Mouse (Mus musculus) ES-Bruce4 (cell line): ENCODE data around the gene Iglon5. TPM values are rescaled to one million over a fixed set of nuclear protein-coding genes. Genes with fewer than 3 reads are reported as not detected.

Source experiments
- H3K27ac ChIP-seq: 2 replicates; pipeline ENCODE4 v1.5.1; 2012; ENCODE audit warnings: low read length, inconsistent platforms; ENCODE audit not compliant: insufficient read depth
- H3K27me3 ChIP-seq: 2 replicates; pipeline ENCODE4 v1.6.1; 2012; ENCODE audit warnings: mild to moderate bottlenecking, low read length, inconsistent platforms; ENCODE audit not compliant: control insufficient read depth, poor library complexity, insufficient read depth, severe bottlenecking
- H3K36me3 ChIP-seq: 2 replicates; pipeline ENCODE4 v1.6.1; 2012; ENCODE audit warnings: inconsistent platforms, mild to moderate bottlenecking, low read length, moderate library complexity; ENCODE audit not compliant: control insufficient read depth, poor library complexity, insufficient read depth, severe bottlenecking
- H3K4me1 ChIP-seq: one replicate; pipeline ENCODE4 v1.8.1; 2011; ENCODE audit warnings: low read length; ENCODE audit not compliant: control insufficient read depth, insufficient read depth
- H3K4me3 ChIP-seq: 2 replicates; pipeline ENCODE4 v1.5.1; 2011; ENCODE audit warnings: low read depth, mild to moderate bottlenecking, low read length
- H3K9ac ChIP-seq: 2 replicates; pipeline ENCODE4 v1.6.1; 2012; ENCODE audit warnings: low read depth, mild to moderate bottlenecking, inconsistent platforms; ENCODE audit not compliant: poor library complexity, severe bottlenecking
- H3K9me3 ChIP-seq: replicated peaks from 2 replicates; pipeline ENCODE4 v1.6.1; 2012; ENCODE audit warnings: mild to moderate bottlenecking, low read length, inconsistent platforms; ENCODE audit not compliant: control insufficient read depth, poor library complexity, insufficient read depth, severe bottlenecking
- CTCF ChIP-seq: IDR thresholded peaks from one replicate; pipeline ENCODE4 v1.8.1; 2011; ENCODE audit warnings: low read depth, low read length
- EP300 ChIP-seq: IDR thresholded peaks from 2 replicates; pipeline ENCODE4 v1.6.1; 2011; ENCODE audit warnings: low read depth, low read length; ENCODE audit not compliant: insufficient read depth
- POLR2A ChIP-seq: IDR thresholded peaks from one replicate; pipeline ENCODE4 v1.8.1; 2011; ENCODE audit warnings: low read length; ENCODE audit not compliant: insufficient read depth
- polyA plus RNA-seq: library from polyadenylated mRNA; stranded (reverse); fragments of >200 nt; gene quantifications from 2 replicates; pipeline ENCODE4 v1.2.4, GENCODE M21; 2011; ENCODE audit warnings: low read depth; ENCODE audit not compliant: missing spikeins, insufficient read depth, insufficient read length

Gene Iglon5
- polyA plus RNA-seq, 1 experiment: 5.0 TPM

- no peak within 1 kb of the TSS for H3K4me3 ChIP-seq
- no peaks in the 10 kb centered on the region for H3K27me3 ChIP-seq
- H3K9me3 ChIP-seq: no peaks in the 10 kb centered on the region
- H3K36me3 ChIP-seq: no peaks in the 10 kb centered on the region
- no peak within 1 kb of the TSS for H3K27ac ChIP-seq
- no peak for TF ChIP-seq CTCF
- TF ChIP-seq POLR2A: no peak
- TF ChIP-seq EP300: no peak
- no peaks in the 10 kb centered on the region for H3K4me1 ChIP-seq
- no peak within 1 kb of the TSS for H3K9ac ChIP-seq
These were observed 62.5 kb downstream of the Iglon5 start, which contains the start of gene Lim2 for GRCm38 (mm10) chr7:43427406-43427805. TSS of gene Lim2 (plus strand) at chr7:43427670.

GRCm38 (mm10) chr7:43423991-43424625, 65.8 kb downstream of the Iglon5 start:
- no peak overlapping the region for H3K27ac ChIP-seq
- no peaks in the 10 kb centered on the region for H3K9me3 ChIP-seq
- no peaks in the 10 kb centered on the region for H3K27me3 ChIP-seq
- no peaks in the 10 kb centered on the region for H3K4me1 ChIP-seq
- H3K36me3 ChIP-seq: no peaks in the 10 kb centered on the region
- H3K9ac ChIP-seq: no peak overlapping the region
- TF ChIP-seq CTCF: no peak
- no peak for TF ChIP-seq POLR2A
- no peak overlapping the region for H3K4me3 ChIP-seq

- Histone ChIP-seq H3K27ac (no peak overlapping the region), H3K9me3 (no peaks in the 10 kb centered on the region), H3K4me1 (no peaks in the 10 kb centered on the region), H3K9ac (no peak overlapping the region), H3K36me3 (no peaks in the 10 kb centered on the region), H3K4me3 (no peak overlapping the region), H3K27me3 (no peaks in the 10 kb centered on the region)
- no peak for TF ChIP-seq POLR2A
- peak; percentile 99 for TF ChIP-seq CTCF
- TF ChIP-seq EP300: 0 out of 2 replicates have a peak, but pooled peaks have one; percentile 48
These were observed 66.8 kb downstream of the Iglon5 start for GRCm38 (mm10) chr7:43422995-43423617.

Other genes starting within 250 kb of the Iglon5 start
- 19.4 and 20.1 TPM in 2 replicates for gene Zfp715, start 176.8 kb downstream of the Iglon5 start, polyA plus RNA-seq
- gene Siglecf, start 138.7 kb downstream of the Iglon5 start, polyA plus RNA-seq: 0.93 and 1.3 TPM in 2 replicates
- gene Siglecg, start 81.9 kb downstream of the Iglon5 start, polyA plus RNA-seq: 0.24 TPM in 1 of 2 replicates, not detected in the other
- 0.27 and 0.41 TPM in 2 replicates for gene Lim2, start 62.4 kb downstream of the Iglon5 start, polyA plus RNA-seq
- gene Nkg7, start 53.0 kb downstream of the Iglon5 start, polyA plus RNA-seq: not detected in 2 replicates
- not detected in 2 replicates for gene Cldnd2, start 49.3 kb downstream of the Iglon5 start, polyA plus RNA-seq
- 63.3 and 68.3 TPM in 2 replicates for gene Etfb, start 46.0 kb downstream of the Iglon5 start, polyA plus RNA-seq
- not detected in 2 replicates for gene Gm45233, start 45.9 kb downstream of the Iglon5 start, polyA plus RNA-seq
- 1.9 and 2.8 TPM in 2 replicates for gene Vsig10l, start 26.9 kb downstream of the Iglon5 start, polyA plus RNA-seq
- not detected in 2 replicates for gene 4931406B18Rik, start 15.9 kb upstream of the Iglon5 start, polyA plus RNA-seq
- 0.12 TPM in 1 of 2 replicates, not detected in the other for gene Cd33, start 54.4 kb upstream of the Iglon5 start, polyA plus RNA-seq
- gene Zfp658, start 72.2 kb upstream of the Iglon5 start, polyA plus RNA-seq: 1.7 and 2.2 TPM in 2 replicates
- gene Zfp719, start 89.5 kb upstream of the Iglon5 start, polyA plus RNA-seq: 6.9 and 9.4 TPM in 2 replicates
- gene Zfp819, start 117.1 kb upstream of the Iglon5 start, polyA plus RNA-seq: 3.1 and 3.4 TPM in 2 replicates
- not detected in 2 replicates for gene Ceacam18, start 144.6 kb upstream of the Iglon5 start, polyA plus RNA-seq
- gene Siglece, start 170.1 kb upstream of the Iglon5 start, polyA plus RNA-seq: 0.64 TPM in 1 of 2 replicates, not detected in the other
- gene Ctu1, start 181.9 kb upstream of the Iglon5 start, polyA plus RNA-seq: 6.2 and 7.6 TPM in 2 replicates
- not detected in 2 replicates for gene Klk14, start 200.3 kb upstream of the Iglon5 start, polyA plus RNA-seq
- 1.8 TPM in 1 of 2 replicates, not detected in the other for gene Klk13, start 222.5 kb upstream of the Iglon5 start, polyA plus RNA-seq